Mouse (Mus musculus) megakaryocyte, embryonic 14.5 days (primary cell): ENCODE data around the gene Zfp423.

ENCODE experiments used
- FLI1 ChIP-seq: IDR thresholded peaks from 2 replicates; pipeline ENCODE4 v1.6.1; 2012; ENCODE audit warnings: low read length, inconsistent platforms, mixed read lengths
- GATA1 ChIP-seq: IDR thresholded peaks from 3 replicates; pipeline ENCODE4 v1.6.1; 2012; ENCODE audit warnings: mixed read lengths, low read length, inconsistent platforms, borderline replicate concordance

DNA sequence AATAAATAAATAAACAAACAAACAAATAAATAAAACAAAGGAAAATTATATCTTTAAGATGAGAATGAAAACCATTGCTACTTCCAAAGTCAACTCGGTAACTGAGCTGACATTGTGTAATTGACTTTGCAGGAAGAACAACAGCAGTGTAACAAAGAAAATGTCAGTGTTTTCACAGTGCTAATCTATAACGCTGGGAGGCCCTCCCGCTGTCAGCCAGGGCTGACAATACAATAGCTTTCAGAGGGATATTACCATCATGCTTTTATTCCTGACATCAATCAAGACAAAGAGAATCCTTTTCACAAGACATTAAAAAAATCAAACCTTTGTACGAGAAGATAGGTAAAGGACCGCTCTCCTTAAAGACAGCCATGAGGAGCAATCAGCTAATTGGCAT, 5.9 kb downstream of the Zfp423 start:
- TF ChIP-seq FLI1 (no peak), GATA1 (no peak)
